Comparison of ENCODE assay signal across 8 mouse cellular contexts in genomic region chr19:60581377-60582290, GRCm38 (mm10). TPM values are rescaled to one million over a fixed set of nuclear protein-coding genes. Genes with fewer than 3 reads are reported as not detected.
A peak's percentile ranks its signal among the peaks of the same experiment; 100 is the strongest.
DNase-seq lines count a peak whose midpoint lies in the region; ATAC-seq and TF ChIP-seq lines count a peak whose summit lies in the region.

No protein-coding gene starts in this region.

- peaks cover 11% of the 10 kb centered on the region for H3K36me3 ChIP-seq in heart, adult 2 months (ENCODE audit: control insufficient read depth, insufficient read depth, low read length)
- peaks cover 10% of the 10 kb centered on the region for H3K36me3 ChIP-seq in E14TG2a.4 (ENCODE audit: insufficient read depth, low read length)
- no peaks in the 10 kb centered on the region for H3K36me3 ChIP-seq in forebrain, embryonic 11.5 days (ENCODE audit: control insufficient read depth, insufficient read depth, low read length)
- no peaks in the 10 kb centered on the region for H3K36me3 ChIP-seq in limb, embryonic 12.5 days
- no peaks in the 10 kb centered on the region for H3K36me3 ChIP-seq in neural tube, embryonic 13.5 days

- intact Hi-C loops in heart, adult 2 months (cut with DNase I): loop anchor here (5.0 kb wide), 1 partner anchor 211 kb away; the partner anchor contains the start of gene Eif3a

- H3K27ac ChIP-seq in heart, adult 2 months: peak overlapping the region; percentile 86
- no peak overlapping the region; the same call in 1 of the 2 replicates for H3K27ac ChIP-seq in forebrain, embryonic 11.5 days (ENCODE audit: low read depth, low read length)
- H3K27ac ChIP-seq in limb, embryonic 12.5 days: peak overlapping the region; percentile 76
- peak overlapping the region; percentile 89 for H3K27ac ChIP-seq in neural tube, embryonic 13.5 days (replicated peaks)

- H3K4me2 ChIP-seq in forebrain, embryonic 11.5 days (ENCODE audit: low read depth, low read length, severe bottlenecking): peak overlapping the region; percentile 47
- H3K4me2 ChIP-seq in limb, embryonic 12.5 days: peak overlapping the region; percentile 58
- H3K4me2 ChIP-seq in neural tube, embryonic 13.5 days: peak overlapping the region; percentile 89

- peaks cover 7% of the 10 kb centered on the region for H3K4me1 ChIP-seq in heart, adult 2 months (ENCODE audit: control insufficient read depth, insufficient read depth, low read length)
- H3K4me1 ChIP-seq in E14TG2a.4 (replicated peaks; ENCODE audit: low read depth, low read length): peaks cover 32% of the 10 kb centered on the region
- peaks cover 3% of the 10 kb centered on the region; the same call in 1 of the 2 replicates for H3K4me1 ChIP-seq in forebrain, embryonic 11.5 days (replicated peaks; ENCODE audit: control insufficient read depth, insufficient read depth, low read length)
- H3K4me1 ChIP-seq in limb, embryonic 12.5 days (replicated peaks): peaks cover 12% of the 10 kb centered on the region
- peaks cover 34% of the 10 kb centered on the region for H3K4me1 ChIP-seq in neural tube, embryonic 13.5 days (replicated peaks)

- no peaks in the 10 kb centered on the region for H3K79me2 ChIP-seq in heart, adult 2 months (replicated peaks; ENCODE audit: control insufficient read depth, insufficient read depth, low read length)

- DNase-seq in heart, adult 2 months: no peak
- DNase-seq in heart, postnatal 4 days: no peak
- DNase-seq in forebrain, embryonic 11.5 days (ENCODE audit: low spot score): no peak
- DNase-seq in right cerebral cortex, postnatal 36 days (ENCODE audit: low spot score in 2 of 2): no peak
- DNase-seq in spleen, postnatal 14 days (ENCODE audit: low spot score in 2 of 2): no peak

- H3K27me3 ChIP-seq in heart, adult 2 months (ENCODE audit: control insufficient read depth, insufficient read depth, low read length): no peaks in the 10 kb centered on the region
- no peaks in the 10 kb centered on the region for H3K27me3 ChIP-seq in E14TG2a.4 (ENCODE audit: insufficient read depth, low read length)
- no peaks in the 10 kb centered on the region for H3K27me3 ChIP-seq in forebrain, embryonic 11.5 days (ENCODE audit: control insufficient read depth, insufficient read depth, low read length)
- H3K27me3 ChIP-seq in limb, embryonic 12.5 days: no peaks in the 10 kb centered on the region
- H3K27me3 ChIP-seq in neural tube, embryonic 13.5 days: no peaks in the 10 kb centered on the region

- peak overlapping the region; percentile 76 for H3K4me3 ChIP-seq in heart, adult 2 months
- peak overlapping the region; percentile 74 for H3K4me3 ChIP-seq in E14TG2a.4 (replicated peaks; ENCODE audit: low read length)
- H3K4me3 ChIP-seq in forebrain, embryonic 11.5 days (ENCODE audit: low read depth, low read length): peak overlapping the region; percentile 96
- H3K4me3 ChIP-seq in limb, embryonic 12.5 days (replicated peaks): peak overlapping the region; percentile 97
- peak overlapping the region; percentile 99 for H3K4me3 ChIP-seq in neural tube, embryonic 13.5 days

- WGBS in heart, adult 2 months: 41% methylated on average over 4 of the region's 4 CpGs
- 39% methylated on average over 4 of the region's 4 CpGs for WGBS in forebrain, embryonic 11.5 days
- 43% methylated on average over 4 of the region's 4 CpGs for WGBS in limb, embryonic 12.5 days
- WGBS in neural tube, embryonic 13.5 days: 38% methylated on average over 4 of the region's 4 CpGs

- peak; percentile 64 for ATAC-seq in forebrain, embryonic 11.5 days (replicated peaks; ENCODE audit: low FRiP score)
- peak; percentile 54 for ATAC-seq in limb, embryonic 12.5 days (ENCODE audit: insufficient number of reproducible peaks, insufficient read depth, low FRiP score, low TSS enrichment, low read depth)
- peak; percentile 68 for ATAC-seq in neural tube, embryonic 13.5 days (ENCODE audit: low read depth)

- no peak for TF ChIP-seq CTCF in heart, adult 2 months (IDR thresholded peaks at IDR 0.05)
- no peak for TF ChIP-seq CTCF in E14TG2a.4 (conservative IDR thresholded peaks at IDR 0.05; ENCODE audit: low read length)

- no peak for TF ChIP-seq EP300 in heart, adult 2 months (IDR thresholded peaks at IDR 0.05; ENCODE audit: insufficient read depth, low read depth, low read length)

- no peak for TF ChIP-seq POLR2A in heart, adult 2 months (IDR thresholded peaks at IDR 0.05; ENCODE audit: insufficient read depth, low read depth, low read length)

- no peaks in the 10 kb centered on the region for H3K9me3 ChIP-seq in E14TG2a.4 (ENCODE audit: low read length)
- no peaks in the 10 kb centered on the region for H3K9me3 ChIP-seq in forebrain, embryonic 11.5 days (ENCODE audit: control insufficient read depth, low read length)
- no peaks in the 10 kb centered on the region for H3K9me3 ChIP-seq in limb, embryonic 12.5 days
- no peaks in the 10 kb centered on the region for H3K9me3 ChIP-seq in neural tube, embryonic 13.5 days

- peak overlapping the region; percentile 56 for H3K9ac ChIP-seq in heart, adult 2 months (ENCODE audit: low read depth, low read length)
- H3K9ac ChIP-seq in forebrain, embryonic 11.5 days (ENCODE audit: low read length): peak overlapping the region; percentile 55
- peak overlapping the region; percentile 54 for H3K9ac ChIP-seq in limb, embryonic 12.5 days (replicated peaks)
- H3K9ac ChIP-seq in neural tube, embryonic 13.5 days: peak overlapping the region; percentile 97

RNA-seq across cellular contexts. Expression of gene Cacul1, which starts 0.8 kb away (rescaled TPM):
- 10 to 100 TPM; 27.4 to 27.8 TPM for total RNA-seq in heart, adult 2 months (2021)
- polyA plus RNA-seq in heart, adult 2 months (2012; rRNA removed): 5.8 and 10.8 TPM in 2 replicates
- total RNA-seq in heart, postnatal 4 days (2021): 10 to 100 TPM; 28.9 to 29.6 TPM
- 36.5 and 41.1 TPM in 2 replicates for polyA plus RNA-seq in forebrain, embryonic 11.5 days (2014; fragmentation: Nextera tagmentation; extraction: Ambion mirVana)
- polyA plus RNA-seq in limb, embryonic 12.5 days (2016; fragmentation: Nextera tagmentation; extraction: Ambion mirVana): 32.3 and 32.9 TPM in 2 replicates
- 24.9 and 25.3 TPM in 2 replicates for polyA plus RNA-seq in neural tube, embryonic 13.5 days (2015; fragmentation: Nextera tagmentation; extraction: Ambion mirVana)
